Mouse (Mus musculus) adrenal gland (tissue): ENCODE data around the gene Zfp62.

Experiments used
- intact Hi-C: fragments of 180-260 bp; cut with DNase I; formaldehyde crosslinking; loops from one replicate; pipeline ENCODE4 v1.15.1; 2025

Gene Zfp62

GRCm38 (mm10) chr11:49245634-49246415 is 42.7 kb downstream of the Zfp62 start:
- intact Hi-C loops: loop anchor here (10.0 kb wide), 1 partner anchor 391 kb away; no protein-coding TSS in a partner anchor

DNA sequence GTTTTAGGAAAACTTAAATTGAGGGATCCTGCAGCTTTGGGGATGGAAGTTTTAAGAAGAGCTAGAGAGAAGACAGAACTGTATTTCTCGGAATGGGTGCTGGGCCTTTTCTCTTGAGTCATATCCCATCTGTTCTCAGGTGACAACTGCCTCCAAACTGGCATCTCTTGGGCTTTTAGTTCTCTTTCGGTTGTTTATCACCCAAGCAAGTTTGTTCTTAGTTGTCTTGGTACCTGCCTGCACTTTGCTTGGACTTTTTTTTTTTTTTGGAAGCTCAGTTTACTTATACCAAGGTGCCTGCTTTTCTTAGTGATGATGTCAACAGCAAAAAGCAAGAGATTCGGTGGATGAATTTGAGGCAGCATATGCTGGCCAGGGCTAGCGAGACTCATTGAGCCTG is 43.4 kb downstream of the Zfp62 start:
- intact Hi-C loops: loop anchor here (10.0 kb wide), 1 partner anchor 392 kb away; no protein-coding TSS in a partner anchor

DNA sequence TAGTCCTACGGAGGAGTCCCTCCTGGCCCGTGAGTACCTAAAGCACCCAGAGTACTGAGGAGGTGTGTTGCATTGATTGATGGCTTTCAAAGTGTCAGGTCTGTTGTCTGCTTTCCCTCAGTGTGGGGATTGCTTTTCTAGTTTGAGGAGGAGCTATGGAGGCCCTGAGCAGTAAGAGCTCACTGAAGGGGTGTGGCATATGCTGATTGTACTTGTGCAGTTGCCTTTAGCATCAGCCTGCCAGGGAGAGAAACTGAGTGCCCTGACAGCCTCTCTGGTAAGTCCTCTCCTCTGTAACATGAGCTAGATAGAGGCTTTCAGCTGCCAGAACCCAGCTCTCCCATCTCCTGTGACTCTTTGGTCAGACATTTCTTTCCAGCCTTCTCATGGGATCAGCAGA is 44.2 kb downstream of the Zfp62 start:
- intact Hi-C loops: loop anchor here (10.0 kb wide), 1 partner anchor 392 kb away; no protein-coding TSS in a partner anchor

DNA sequence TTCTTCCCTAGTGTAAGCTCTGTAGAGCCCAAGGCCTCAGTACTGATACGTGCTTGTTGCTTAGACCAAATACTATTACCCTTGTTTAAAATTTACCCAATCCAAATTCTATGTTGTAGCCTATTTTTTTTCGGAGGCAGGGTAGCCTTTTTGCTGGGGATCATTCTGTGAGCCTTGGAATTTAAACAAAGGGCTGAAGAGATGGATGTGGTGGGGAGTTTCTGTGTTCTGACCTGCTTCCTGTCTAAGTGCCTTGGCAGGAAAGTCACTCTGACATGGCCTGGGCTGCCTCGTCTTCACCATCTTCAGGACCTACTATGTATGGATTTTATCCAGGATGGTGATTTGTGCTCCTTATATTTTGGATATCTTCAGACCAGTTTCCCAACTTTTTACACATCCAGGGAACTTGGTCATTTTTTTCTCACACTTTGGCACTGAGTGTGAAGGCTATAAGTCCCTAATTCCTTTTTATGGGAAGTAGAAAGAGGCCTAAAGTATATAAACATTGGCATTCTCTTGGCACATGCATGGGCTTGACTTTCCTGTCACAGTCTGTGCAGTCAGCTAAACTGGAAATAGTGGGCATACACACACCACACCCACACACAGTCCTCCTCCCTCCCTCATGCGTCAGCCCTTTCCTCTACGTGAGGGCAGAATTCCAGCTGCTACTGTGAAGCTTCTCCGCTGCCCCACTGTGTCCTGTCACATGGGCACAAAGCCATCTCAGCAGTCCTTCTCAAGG is 45.3 kb downstream of the Zfp62 start:
- intact Hi-C loops: loop anchor here (10.0 kb wide), 1 partner anchor 394 kb away; no protein-coding TSS in a partner anchor

DNA sequence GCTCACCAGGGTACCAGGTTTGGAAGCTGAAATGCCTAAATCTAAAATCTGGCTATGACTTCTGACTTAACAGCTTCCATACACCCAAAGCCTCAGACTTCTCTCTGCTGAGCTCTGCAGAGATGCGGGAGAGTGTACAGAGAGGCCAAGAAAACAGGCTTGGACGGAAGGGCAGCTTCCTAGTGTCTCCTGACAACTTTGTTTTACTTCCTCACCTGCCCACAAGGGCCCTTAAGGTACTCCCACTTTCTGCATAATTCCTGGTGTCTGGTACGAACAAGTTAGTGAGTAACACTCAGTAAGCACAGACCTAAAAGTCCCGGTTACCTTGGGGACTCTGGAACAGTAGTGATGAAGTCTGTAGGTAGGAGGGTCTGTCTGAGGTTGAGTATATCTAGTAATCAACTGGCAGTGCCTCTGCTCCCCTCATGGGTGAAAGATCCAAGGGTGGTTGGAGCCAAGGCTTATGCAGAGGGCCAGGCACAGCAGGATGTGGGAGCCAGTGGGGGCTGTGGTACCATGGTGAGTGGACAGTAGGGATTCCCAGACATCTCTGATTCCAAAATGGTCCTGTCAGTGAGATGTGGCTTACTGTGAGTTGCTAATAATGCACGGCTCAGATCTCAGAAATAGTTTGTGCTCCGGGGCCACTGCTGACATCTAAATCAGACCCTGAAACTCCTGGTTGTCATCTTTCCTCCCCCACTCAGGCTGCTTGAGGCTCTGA is 46.0 kb downstream of the Zfp62 start:
- intact Hi-C loops: loop anchor here (10.0 kb wide), 1 partner anchor 394 kb away; no protein-coding TSS in a partner anchor

DNA sequence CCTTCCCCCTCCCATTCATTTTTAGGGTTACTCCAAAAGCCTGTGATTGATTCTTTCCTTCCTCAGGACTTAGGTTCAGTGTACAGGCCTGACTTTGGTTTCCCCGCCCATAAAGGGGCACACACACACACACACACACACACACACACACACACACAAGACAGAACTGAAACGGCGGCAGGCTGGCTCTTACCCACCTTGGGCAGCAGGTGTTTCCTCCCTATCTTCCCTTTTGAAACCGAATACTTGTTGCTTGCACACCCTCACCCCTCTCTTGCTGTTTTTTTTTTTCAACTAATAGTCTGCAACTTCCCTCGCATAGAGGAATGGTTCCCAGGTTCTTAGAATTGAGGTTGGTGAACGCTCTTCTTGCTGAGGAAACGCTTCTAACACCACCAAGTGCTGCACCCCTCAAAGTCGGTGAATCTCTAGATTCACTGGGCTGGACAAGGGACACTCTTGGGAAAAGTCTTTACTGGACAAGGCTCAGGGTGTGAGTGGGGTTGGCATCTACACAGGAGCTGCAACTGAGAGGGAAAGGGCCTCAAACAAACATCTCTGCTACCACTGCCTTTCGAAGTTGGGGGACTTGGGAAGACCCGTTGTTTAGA is 46.8 kb downstream of the Zfp62 start:
- intact Hi-C loops: loop anchor here (5.0 to 10.0 kb wide), 4 partner anchors 53 to 455 kb away; partner anchors contain the start of gene Irgm1

GRCm38 (mm10) chr11:49250422-49251379 is 47.6 kb downstream of the Zfp62 start:
- intact Hi-C loops: loop anchor here (5.0 to 10.0 kb wide), 3 partner anchors 53 to 456 kb away; partner anchors contain the start of gene Irgm1

DNA sequence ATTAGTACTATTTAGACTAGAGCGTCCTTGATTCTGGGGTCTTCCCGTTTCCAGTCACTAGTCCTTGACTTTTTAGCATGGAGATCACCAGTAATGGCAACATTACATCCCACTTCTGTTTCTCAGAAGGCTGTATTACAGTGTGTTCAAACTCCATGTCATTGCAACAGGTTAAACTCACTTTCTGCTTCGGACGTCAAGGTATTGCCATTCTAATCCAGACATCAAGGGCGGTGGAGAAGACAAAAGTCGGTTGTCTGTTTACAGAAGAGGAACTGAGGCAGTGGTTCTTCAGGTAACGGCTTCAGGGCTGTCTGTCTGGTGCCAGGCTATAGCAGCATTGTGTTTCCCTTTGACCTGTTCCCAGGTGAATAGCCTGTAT is 48.3 kb downstream of the Zfp62 start:
- intact Hi-C loops: loop anchor here (5.0 to 10.0 kb wide), 3 partner anchors 54 to 457 kb away; partner anchors contain the start of gene Irgm1

DNA sequence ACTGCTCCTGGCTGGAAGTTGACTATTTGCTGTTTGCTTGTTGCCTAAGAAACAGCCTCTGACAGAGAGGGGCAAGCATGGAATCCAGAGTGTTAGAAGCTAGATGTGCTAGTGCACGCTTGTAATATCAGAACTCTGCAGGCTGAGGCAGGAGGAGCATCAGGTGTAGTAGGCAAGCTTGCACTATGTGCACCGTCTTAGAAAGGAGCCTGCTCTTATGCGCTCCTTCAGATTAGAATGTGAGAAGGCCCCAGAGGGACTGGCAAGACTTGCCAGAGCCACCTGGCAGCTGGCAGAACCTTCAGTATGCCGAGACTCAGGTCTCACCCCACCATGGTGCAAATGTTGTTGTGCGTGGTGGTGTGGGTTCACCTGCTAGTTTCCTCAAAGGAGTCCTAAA is 49.0 kb downstream of the Zfp62 start:
- intact Hi-C loops: loop anchor here (5.0 to 10.0 kb wide), 3 partner anchors 55 to 457 kb away; partner anchors contain the start of gene Irgm1

DNA sequence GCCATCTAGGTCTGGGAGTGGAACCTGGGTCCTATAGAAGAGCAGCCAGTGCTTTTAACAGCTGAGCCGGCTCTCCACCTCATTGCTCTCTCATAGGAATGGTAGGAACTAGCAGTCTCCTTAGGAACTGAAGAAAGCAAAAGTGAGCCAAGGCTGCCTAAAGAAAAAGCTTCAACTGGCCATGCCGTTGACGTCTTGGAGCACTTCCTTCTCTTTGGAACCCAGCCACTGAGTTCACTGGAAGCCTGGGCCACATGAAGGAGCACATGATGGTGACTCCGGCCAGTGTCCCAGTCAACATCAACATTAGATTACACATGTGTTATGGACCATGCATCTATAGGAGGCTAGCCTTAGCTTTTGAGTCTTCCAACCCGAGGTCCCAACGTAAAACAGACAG is 49.9 kb downstream of the Zfp62 start:
- intact Hi-C loops: loop anchor here (5.0 to 10.0 kb wide), 3 partner anchors 56 to 458 kb away; partner anchors contain the start of gene Irgm1

- intact Hi-C loops: loop anchor here (10.0 kb wide), 2 partner anchors 384 to 464 kb away; partner anchors contain the start of gene Irgm1
Observed at GRCm38 (mm10) chr11:49259296-49259695, 56.2 kb downstream of the Zfp62 start.

- intact Hi-C loops: loop anchor here (10.0 kb wide), 2 partner anchors 385 to 465 kb away; partner anchors contain the start of gene Irgm1
Observed at GRCm38 (mm10) chr11:49259829-49260228, 56.7 kb downstream of the Zfp62 start.

- intact Hi-C loops: no loop called here
Observed at GRCm38 (mm10) chr11:49260598-49261312, 57.7 kb downstream of the Zfp62 start.

DNA sequence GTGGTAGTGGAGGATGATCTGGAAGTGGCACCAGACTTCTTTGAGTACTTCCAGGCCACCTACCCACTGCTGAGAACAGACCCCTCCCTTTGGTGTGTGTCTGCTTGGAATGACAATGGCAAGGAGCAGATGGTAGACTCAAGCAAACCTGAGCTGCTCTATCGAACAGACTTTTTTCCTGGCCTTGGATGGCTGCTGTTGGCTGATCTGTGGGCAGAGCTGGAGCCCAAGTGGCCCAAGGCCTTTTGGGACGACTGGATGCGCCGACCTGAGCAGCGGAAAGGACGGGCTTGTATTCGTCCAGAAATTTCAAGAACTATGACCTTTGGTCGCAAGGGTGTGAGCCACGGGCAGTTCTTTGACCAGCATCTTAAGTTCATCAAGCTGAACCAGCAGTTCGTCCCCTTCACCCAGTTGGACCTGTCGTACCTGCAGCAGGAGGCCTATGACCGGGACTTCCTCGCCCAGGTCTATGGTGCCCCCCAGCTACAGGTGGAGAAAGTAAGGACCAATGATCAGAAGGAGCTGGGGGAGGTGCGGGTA is 58.3 kb downstream of the Zfp62 start:
- intact Hi-C loops: no loop called here

GRCm38 (mm10) chr11:49262286-49262685 is 59.2 kb downstream of the Zfp62 start:
- intact Hi-C loops: no loop called here

DNA sequence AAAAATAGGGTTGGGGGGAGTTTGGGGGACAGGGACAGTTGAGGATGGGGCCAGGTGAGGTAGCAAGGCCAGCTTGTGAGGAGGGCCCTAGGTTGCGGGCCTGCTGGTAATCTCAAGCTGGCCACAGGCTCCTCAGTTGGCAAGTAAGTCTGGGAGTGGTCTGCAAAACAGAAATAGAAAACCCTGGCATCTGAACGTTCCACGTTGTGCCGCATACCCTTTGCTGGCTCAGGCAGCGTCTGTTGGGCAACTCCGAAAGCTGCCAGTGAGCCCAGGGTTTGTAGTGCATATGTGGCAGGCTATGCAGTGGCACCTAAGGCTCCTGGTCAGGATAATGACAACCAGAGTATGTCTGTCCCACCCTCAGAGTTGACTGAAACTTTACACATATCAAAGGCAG is 60.1 kb downstream of the Zfp62 start:
- intact Hi-C loops: no loop called here

DNA sequence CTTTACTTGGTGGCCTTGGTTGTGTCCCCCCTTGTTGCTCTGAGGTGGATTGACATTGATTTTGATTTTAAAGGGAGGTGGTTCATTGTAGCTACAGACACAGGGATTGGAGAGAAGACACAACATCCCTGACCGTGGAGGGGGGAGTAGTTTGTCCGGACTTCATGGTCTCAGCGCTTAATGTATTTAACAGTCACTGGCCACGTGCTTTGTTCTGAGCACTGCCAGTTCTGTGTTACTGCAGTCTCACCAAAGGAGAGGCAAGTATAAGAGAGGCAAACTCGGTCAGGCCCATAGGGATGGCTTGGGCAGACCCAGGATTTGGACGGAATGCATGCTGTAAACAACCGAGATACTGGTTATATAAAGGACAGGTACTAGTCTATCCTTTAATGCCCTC is 61.0 kb downstream of the Zfp62 start:
- intact Hi-C loops: no loop called here

- intact Hi-C loops: no loop called here
Observed at GRCm38 (mm10) chr11:49264622-49265021, 61.5 kb downstream of the Zfp62 start.
